Mouse (Mus musculus) G1E (cell line): Measurements from ENCODE around the gene Jade2.

Experiments
- CTCF ChIP-seq: IDR thresholded peaks from 2 replicates; pipeline ENCODE4 v1.5.1; 2012; ENCODE audit warnings: low read depth, low read length, inconsistent platforms, mixed read lengths
- GATA1 ChIP-seq: IDR thresholded peaks from 2 replicates; pipeline ENCODE4 v1.6.1; 2012; ENCODE audit warnings: borderline replicate concordance, low read length, inconsistent platforms, mixed read lengths
- TAL1 ChIP-seq: conservative IDR thresholded peaks from 2 replicates; pipeline ENCODE4 v1.6.1; 2012; ENCODE audit warnings: low read depth, low read length, inconsistent platforms, mixed read lengths

- 0 out of 2 replicates have a peak, but pooled peaks have one; percentile 9 for TF ChIP-seq CTCF
- no peak for TF ChIP-seq GATA1
- TF ChIP-seq TAL1, result no peak
Measured at GRCm38 (mm10) chr11:51811230-51811629, 46.2 kb downstream of the Jade2 start.
